Mouse (Mus musculus) stomach, postnatal 0 days (tissue): ENCODE results near the gene Bid. TPM values are rescaled to one million over a fixed set of nuclear protein-coding genes. Genes with fewer than 3 reads are reported as not detected.

Experiments
- ATAC-seq: fragments of 200-750 bp; cut with Nextera tagmentation; 2 replicates; pipeline ENCODE4 v1.8.0; 2017; ENCODE audit not compliant: low FRiP score, low TSS enrichment
- DNase-seq: peaks from one replicate; pipeline ENCODE4 v3.0.0-alpha.2; 2016; ENCODE audit warnings: low spot score
- H3K27ac ChIP-seq: fragments of 300-500 bp; sonication (generic); replicated peaks from 2 replicates; pipeline ENCODE4 v1.5.1; 2014; ENCODE audit warnings: mild to moderate bottlenecking, control low read depth
- H3K27me3 ChIP-seq: fragments of 300-500 bp; sonication (generic); 2 replicates; pipeline ENCODE4 v1.6.1; 2014; ENCODE audit warnings: low read length; ENCODE audit not compliant: control insufficient read depth, insufficient read depth
- H3K36me3 ChIP-seq: fragments of 300-500 bp; sonication (generic); 2 replicates; pipeline ENCODE4 v1.6.1; 2014; ENCODE audit warnings: low read length, mixed read lengths; ENCODE audit not compliant: control insufficient read depth, insufficient read depth
- H3K4me1 ChIP-seq: fragments of 300-500 bp; sonication (generic); replicated peaks from 2 replicates; pipeline ENCODE4 v1.6.1; 2014; ENCODE audit warnings: antibody characterized with exemption; ENCODE audit not compliant: control insufficient read depth, insufficient read depth
- H3K4me2 ChIP-seq: fragments of 300-500 bp; sonication (generic); replicated peaks from 2 replicates; pipeline ENCODE4 v1.6.1; 2014; ENCODE audit warnings: low read depth, mild to moderate bottlenecking, control low read depth, moderate library complexity
- H3K4me3 ChIP-seq: fragments of 300-500 bp; sonication (generic); 2 replicates; pipeline ENCODE4 v1.5.1; 2014; ENCODE audit warnings: low read depth, low read length, control low read depth
- H3K9ac ChIP-seq: fragments of 300-500 bp; sonication (generic); 2 replicates; pipeline ENCODE4 v1.6.1; 2014; ENCODE audit warnings: mild to moderate bottlenecking, low read length, control low read depth, mixed read lengths
- H3K9me3 ChIP-seq: fragments of 300-500 bp; sonication (generic); 2 replicates; pipeline ENCODE4 v1.6.1; 2016; ENCODE audit warnings: low read length; ENCODE audit not compliant: control insufficient read depth
- CTCF ChIP-seq: IDR thresholded peaks from 2 replicates; pipeline ENCODE4 v1.5.1; 2016; ENCODE audit warnings: antibody characterized with exemption, low read depth, mild to moderate bottlenecking, moderate library complexity
- EP300 ChIP-seq: optimal IDR thresholded peaks from 2 replicates; pipeline ENCODE3; 2016; ENCODE audit warnings: antibody characterized with exemption
- WGBS: fragments of 180-500 bp; shearing (Covaris S2); extraction: QIAGEN DNeasy Blood & Tissue Kit; methylation state at CpG from one replicate; pipeline ENCODE4 v1.1.7; 2014; 5-methylcytosine and 5-hydroxymethylcytosine counted together
- polyA plus RNA-seq: library from polyadenylated mRNA; unstranded; fragments of >200 nt; fragmentation: Nextera tagmentation; extraction: Ambion mirVana; gene quantifications from 2 replicates; pipeline ENCODE4 v1.2.1, GENCODE M21; 2015

Gene Bid
- polyA plus RNA-seq, result 21.6 and 21.8 TPM in 2 replicates

GRCm38 (mm10) chr6:120916074-120916971, at the start of gene Bid:
Gene Bid (minus strand): TSS chr6:120916853.
- WGBS, result 2% methylated on average over 61 of the region's 67 CpGs
- H3K27me3 ChIP-seq, result no peaks in the 10 kb centered on the region

GRCm38 (mm10) chr6:120965814-120966213, 49.2 kb upstream of the Bid start:
- 56% methylated on average over 13 of the region's 13 CpGs for WGBS
- Histone ChIP-seq H3K9me3 (no peaks in the 10 kb centered on the region), H3K9ac (no peak overlapping the region), H3K4me2 (no peak overlapping the region), H3K27me3 (no peaks in the 10 kb centered on the region), H3K27ac (no peak overlapping the region), H3K4me3 (no peak overlapping the region), H3K4me1 (no peaks in the 10 kb centered on the region), H3K36me3 (no peaks in the 10 kb centered on the region)
- DNase-seq (no peak), ATAC-seq (no peak)
- TF ChIP-seq CTCF, result no peak
- no peak for TF ChIP-seq EP300

More at GRCm38 (mm10) chr6:120916074-120916971, at the start of gene Bid:
- H3K9ac ChIP-seq, result peak within 1 kb of the TSS; percentile 66
- peak within 1 kb of the TSS; percentile 97 for H3K4me2 ChIP-seq
- 0 out of 2 replicates have a peak within 1 kb of the TSS, but pooled peaks have one; percentile 35 for H3K27ac ChIP-seq
- no peaks in the 10 kb centered on the region for H3K9me3 ChIP-seq
- ATAC-seq, result peak; percentile 91
- no peaks in the 10 kb centered on the region for H3K4me1 ChIP-seq
- H3K36me3 ChIP-seq, result no peaks in the 10 kb centered on the region
- H3K4me3 ChIP-seq, result peak within 1 kb of the TSS; percentile 58
- no peak for TF ChIP-seq CTCF
- TF ChIP-seq EP300, result no peak
- DNase-seq, result peak; percentile 95

GRCm38 (mm10) chr6:120964179-120964578, 47.5 kb upstream of the Bid start:
- H3K4me3 ChIP-seq, result no peak overlapping the region
- WGBS, result 93% methylated on average over 3 of the region's 3 CpGs

GRCm38 (mm10) chr6:120960338-120961030, 43.8 kb upstream of the Bid start:
- Histone ChIP-seq H3K27ac (no peak overlapping the region), H3K36me3 (peaks cover 7% of the 10 kb centered on the region; the same call in 1 of the 2 replicates), H3K9me3 (no peaks in the 10 kb centered on the region), H3K9ac (no peak overlapping the region), H3K27me3 (no peaks in the 10 kb centered on the region), H3K4me2 (no peak overlapping the region), H3K4me1 (no peaks in the 10 kb centered on the region), H3K4me3 (no peak overlapping the region)
- 82% methylated on average over 9 of the region's 9 CpGs for WGBS
- ATAC-seq (no peak), DNase-seq (no peak)
- no peak for TF ChIP-seq EP300
- no peak for TF ChIP-seq CTCF

More at GRCm38 (mm10) chr6:120964179-120964578, 47.5 kb upstream of the Bid start:
- Histone ChIP-seq H3K27me3 (no peaks in the 10 kb centered on the region), H3K9ac (no peak overlapping the region), H3K4me1 (no peaks in the 10 kb centered on the region), H3K4me2 (no peak overlapping the region), H3K9me3 (no peaks in the 10 kb centered on the region), H3K27ac (no peak overlapping the region), H3K36me3 (no peaks in the 10 kb centered on the region; the same call in 1 of the 2 replicates)
- DNase-seq (no peak), ATAC-seq (no peak)
- TF ChIP-seq CTCF (no peak), EP300 (no peak)

- Histone ChIP-seq H3K36me3 (peaks cover 7% of the 10 kb centered on the region; the same call in 1 of the 2 replicates), H3K27me3 (no peaks in the 10 kb centered on the region), H3K4me1 (no peaks in the 10 kb centered on the region), H3K27ac (no peak overlapping the region), H3K4me3 (no peak overlapping the region), H3K9me3 (no peaks in the 10 kb centered on the region), H3K4me2 (no peak overlapping the region), H3K9ac (no peak overlapping the region)
- ATAC-seq, result no peak
- 74% methylated on average over 4 of the region's 4 CpGs for WGBS
- DNase-seq, result no peak
- no peak for TF ChIP-seq CTCF
- TF ChIP-seq EP300, result no peak
Measured at GRCm38 (mm10) chr6:120957331-120957730, 40.7 kb upstream of the Bid start.
